In the genomic region with DNA sequence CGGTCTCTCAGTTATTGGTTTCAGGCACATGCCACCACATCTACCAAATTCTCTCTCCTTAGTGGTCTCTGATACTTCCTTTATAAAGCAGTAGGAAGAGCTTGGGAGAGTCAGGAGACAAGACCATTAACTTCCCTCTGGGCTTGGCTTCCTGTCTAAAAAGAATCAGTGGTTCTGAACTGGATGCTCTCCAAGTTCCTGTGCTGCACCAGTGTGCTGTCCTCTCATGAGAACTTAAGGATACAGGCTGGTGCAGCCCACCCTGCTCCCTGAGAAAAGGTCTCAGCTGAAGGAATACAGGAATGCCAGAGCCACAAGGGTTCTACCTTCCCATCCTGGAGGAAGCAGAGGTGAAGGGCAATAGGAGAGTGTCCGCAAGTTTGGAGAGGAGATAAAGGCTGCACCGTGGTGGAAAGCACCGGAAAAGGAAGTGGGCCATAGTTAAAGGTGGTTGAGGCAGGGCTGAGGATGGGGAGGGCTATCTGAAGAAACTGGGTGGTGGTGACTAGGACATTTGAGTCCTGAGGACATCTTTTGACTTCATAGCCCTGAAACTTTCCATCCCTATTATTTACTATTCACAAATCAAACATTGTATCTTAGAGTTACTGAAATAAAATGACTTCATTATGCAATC, we compare ENCODE assay signal across 16 mouse cellular contexts. TPM values are rescaled to one million over a fixed set of nuclear protein-coding genes. Genes with fewer than 3 reads are reported as not detected.
DNase-seq lines count a peak whose midpoint lies in the region; ATAC-seq and TF ChIP-seq lines count a peak whose summit lies in the region.
"Had no signal": no experiment of that assay in that cellular context is flagged by ENCODE, and none has a peak within 500 bp of the region (broad histone marks: within the 10 kb centered on the region; RNA-seq: fewer than 3 reads in every experiment).

No protein-coding gene starts in this region.

- no peak overlapping the region for H3K27ac ChIP-seq in kidney, embryonic 15.5 days
- H3K27ac ChIP-seq in limb, embryonic 10.5 days: no peak overlapping the region

- DNase-seq in kidney, postnatal 14 days: peak; percentile 28
- DNase-seq in lung, adult 2 months: peak; percentile 24
- DNase-seq in limb, embryonic 10.5 days (ENCODE audit: low spot score): no peak
- no peak for DNase-seq in urinary bladder, adult 2 months (ENCODE audit: low spot score)
- DNase-seq in natural killer cell, adult 2 months (ENCODE audit: low spot score in 2 of 2): no peak
- DNase-seq: cerebellum, adult 2 months; forebrain, postnatal 0 days; gastrocnemius, postnatal 25 days; thymus, adult 18-20 months had no signal

- 89% methylated on average over 4 of the region's 4 CpGs for WGBS in kidney, embryonic 15.5 days
- 45% methylated on average over 4 of the region's 4 CpGs for WGBS in lung, adult 2 months
- 89% methylated on average over 4 of the region's 4 CpGs for WGBS in limb, embryonic 10.5 days

- no peak overlapping the region for H3K9ac ChIP-seq in kidney, embryonic 15.5 days
- H3K9ac ChIP-seq: forebrain, postnatal 0 days had no signal

- no peak overlapping the region for H3K4me2 ChIP-seq in kidney, embryonic 15.5 days
- H3K4me2 ChIP-seq: liver, embryonic 11.5 days had no signal

- H3K9me3 ChIP-seq in kidney, embryonic 15.5 days (replicated peaks): no peaks in the 10 kb centered on the region
- peaks cover 6% of the 10 kb centered on the region; the same call in 1 of the 2 replicates for H3K9me3 ChIP-seq in megakaryocyte, embryonic 14.5 days
- no peaks in the 10 kb centered on the region for H3K9me3 ChIP-seq in limb, embryonic 10.5 days (replicated peaks)

- ATAC-seq in kidney, embryonic 15.5 days (replicated peaks; ENCODE audit: low FRiP score): no peak
- ATAC-seq in granulocyte monocyte progenitor cell, adult 5-6 weeks (replicated peaks; ENCODE audit: poor library complexity, severe bottlenecking): peak; percentile 88
- ATAC-seq: forebrain, postnatal 0 days; intestine, embryonic 16.5 days; Patski had no signal

- no peaks in the 10 kb centered on the region for H3K4me1 ChIP-seq in kidney, embryonic 15.5 days
- peaks cover 10% of the 10 kb centered on the region for H3K4me1 ChIP-seq in lung, adult 2 months (ENCODE audit: control insufficient read depth, insufficient read depth, low read length)
- peaks cover 21% of the 10 kb centered on the region for H3K4me1 ChIP-seq in megakaryocyte, embryonic 14.5 days
- no peaks in the 10 kb centered on the region for H3K4me1 ChIP-seq in limb, embryonic 10.5 days

- no peaks in the 10 kb centered on the region for H3K36me3 ChIP-seq in kidney, embryonic 15.5 days
- H3K36me3 ChIP-seq in megakaryocyte, embryonic 14.5 days (replicated peaks; ENCODE audit: low read length): no peaks in the 10 kb centered on the region
- H3K36me3 ChIP-seq in limb, embryonic 10.5 days: no peaks in the 10 kb centered on the region

- no peak for TF ChIP-seq CTCF in lung, adult 2 months (IDR thresholded peaks at IDR 0.05; ENCODE audit: insufficient read depth, low read length)

- H3K4me3 ChIP-seq in kidney, embryonic 15.5 days (replicated peaks): no peak overlapping the region
- H3K4me3 ChIP-seq in lung, adult 2 months (replicated peaks; ENCODE audit: extremely low read depth, low read depth, low read length): no peak overlapping the region
- H3K4me3 ChIP-seq in megakaryocyte, embryonic 14.5 days (replicated peaks): peak overlapping the region; percentile 38
- no peak overlapping the region for H3K4me3 ChIP-seq in limb, embryonic 10.5 days
- H3K4me3 ChIP-seq: erythroblast, embryonic 14.5 days had no signal

- H3K27me3 ChIP-seq in kidney, embryonic 15.5 days: no peaks in the 10 kb centered on the region
- no peaks in the 10 kb centered on the region for H3K27me3 ChIP-seq in megakaryocyte, embryonic 14.5 days (replicated peaks)
- no peaks in the 10 kb centered on the region for H3K27me3 ChIP-seq in limb, embryonic 10.5 days (ENCODE audit: low read depth, poor library complexity, severe bottlenecking)
- H3K27me3 ChIP-seq: Patski had no signal

- peak; percentile 15; the same call in 1 of the 2 replicates for TF ChIP-seq POLR2A in lung, adult 2 months (IDR thresholded peaks at IDR 0.05; ENCODE audit: borderline replicate concordance, extremely low read depth, low read depth, low read length)

RNA-seq across cellular contexts. Expression of gene Rab1a, which starts 8.0 kb away (rescaled TPM):
- 255 and 287 TPM in 2 replicates for polyA plus RNA-seq in kidney, embryonic 15.5 days (2015; fragmentation: Nextera tagmentation; extraction: Ambion mirVana)
- 104 and 142 TPM in 2 replicates for total RNA-seq in granulocyte monocyte progenitor cell, adult 5-6 weeks (2014; fragmentation: Nextera tagmentation)
- total RNA-seq in granulocyte monocyte progenitor cell, adult 5-6 weeks (2017): 96.9 and 106 TPM in 2 replicates
- polyA plus RNA-seq in lung, adult 2 months (2012; rRNA removed): 49.9 and 69.8 TPM in 2 replicates
- 6.5 and 33.5 TPM in 2 replicates for polyA plus RNA-seq in megakaryocyte, embryonic 14.5 days (2012; ENCODE audit: insufficient read depth, low replicate concordance)
- polyA plus RNA-seq in limb, embryonic 10.5 days (2016; fragmentation: Nextera tagmentation; extraction: Ambion mirVana): 184 and 206 TPM in 2 replicates
- polyA plus RNA-seq in urinary bladder, adult 2 months (2012; rRNA removed): 195 and 199 TPM in 2 replicates

RNA-seq across cellular contexts. Expression of gene Cep68, which starts 56.0 kb away (rescaled TPM):
- polyA plus RNA-seq in kidney, embryonic 15.5 days (2015; fragmentation: Nextera tagmentation; extraction: Ambion mirVana): 35.0 and 38.6 TPM in 2 replicates
- 40.0 and 41.2 TPM in 2 replicates for total RNA-seq in granulocyte monocyte progenitor cell, adult 5-6 weeks (2014; fragmentation: Nextera tagmentation)
- 23.3 and 23.7 TPM in 2 replicates for total RNA-seq in granulocyte monocyte progenitor cell, adult 5-6 weeks (2017)
- polyA plus RNA-seq in lung, adult 2 months (2012; rRNA removed): 19.5 and 21.0 TPM in 2 replicates
- polyA plus RNA-seq in megakaryocyte, embryonic 14.5 days (2012; ENCODE audit: insufficient read depth, low replicate concordance): 4.7 and 15.5 TPM in 2 replicates
- 43.7 and 50.8 TPM in 2 replicates for polyA plus RNA-seq in limb, embryonic 10.5 days (2016; fragmentation: Nextera tagmentation; extraction: Ambion mirVana)
- 12.6 and 14.1 TPM in 2 replicates for polyA plus RNA-seq in urinary bladder, adult 2 months (2012; rRNA removed)

Comparison
In these comparisons a context has a peak if more than half of its experiments do, and no peak if none do; other contexts are left out.
1. DNase-seq: peak in kidney, postnatal 14 days (single experiment) and lung, adult 2 months (single experiment); none in limb, embryonic 10.5 days (single experiment), urinary bladder, adult 2 months (single experiment) and natural killer cell, adult 2 months (0 of 2).